Mouse (Mus musculus) limb, embryonic 13.5 days (tissue): ENCODE results near the gene Slc35d1. TPM values are rescaled to one million over a fixed set of nuclear protein-coding genes. Genes with fewer than 3 reads are reported as not detected.

Experiments used
- ATAC-seq: fragments of 200-750 bp; cut with Nextera tagmentation; 2 replicates; pipeline ENCODE4 v1.8.0; 2017; ENCODE audit warnings: low read depth, moderate number of reproducible peaks, moderate TSS enrichment; ENCODE audit not compliant: low FRiP score
- H3K27ac ChIP-seq: fragments of 300-500 bp; sonication (generic); 2 replicates; pipeline ENCODE4 v1.5.1; 2015; ENCODE audit warnings: inconsistent platforms, mild to moderate bottlenecking, moderate library complexity
- H3K27me3 ChIP-seq: fragments of 300-500 bp; sonication (generic); 2 replicates; pipeline ENCODE4 v1.6.1; 2015; ENCODE audit warnings: mild to moderate bottlenecking, inconsistent platforms
- H3K36me3 ChIP-seq: fragments of 300-500 bp; sonication (generic); 2 replicates; pipeline ENCODE4 v1.6.1; 2015; ENCODE audit warnings: inconsistent platforms, mild to moderate bottlenecking, moderate library complexity
- H3K4me1 ChIP-seq: fragments of 300-500 bp; sonication (generic); 2 replicates; pipeline ENCODE4 v1.6.1; 2015; ENCODE audit warnings: inconsistent platforms
- H3K4me2 ChIP-seq: fragments of 300-500 bp; sonication (generic); replicated peaks from 2 replicates; pipeline ENCODE4 v1.6.1; 2015; ENCODE audit warnings: inconsistent platforms, mild to moderate bottlenecking, moderate library complexity
- H3K4me3 ChIP-seq: fragments of 300-500 bp; sonication (generic); 2 replicates; pipeline ENCODE4 v1.5.1; 2015; ENCODE audit warnings: moderate library complexity, mild to moderate bottlenecking, inconsistent platforms
- H3K9ac ChIP-seq: fragments of 300-500 bp; sonication (generic); 2 replicates; pipeline ENCODE4 v1.6.1; 2015; ENCODE audit warnings: mild to moderate bottlenecking, inconsistent platforms
- H3K9me3 ChIP-seq: fragments of 300-500 bp; sonication (generic); 2 replicates; pipeline ENCODE4 v1.6.1; 2016; ENCODE audit warnings: inconsistent platforms
- WGBS: fragments of 180-500 bp; shearing (Covaris S2); methylation state at CpG from one replicate; pipeline ENCODE4 v1.1.7; 2015; 5-methylcytosine and 5-hydroxymethylcytosine counted together
- polyA plus RNA-seq: library from polyadenylated mRNA; unstranded; fragments of >200 nt; fragmentation: Nextera tagmentation; extraction: Ambion mirVana; gene quantifications from 2 replicates; pipeline ENCODE4 v1.2.1, GENCODE M21; 2015

The Slc35d1 gene
- polyA plus RNA-seq, 1 experiment from 2014 or later, result 14.7 TPM

GRCm38 (mm10) chr4:103216046-103216445 is 1.1 kb upstream of the Slc35d1 start:
- Histone ChIP-seq H3K9ac (no peak overlapping the region), H3K27ac (0 out of 2 replicates have a peak overlapping the region, but pooled peaks have one; percentile 99), H3K4me3 (no peak overlapping the region), H3K27me3 (no peaks in the 10 kb centered on the region), H3K36me3 (peaks cover 2% of the 10 kb centered on the region; the same call in 1 of the 2 replicates), H3K4me1 (peaks cover 47% of the 10 kb centered on the region), H3K4me2 (peak overlapping the region; percentile 76; the same call in 1 of the 2 replicates), H3K9me3 (no peaks in the 10 kb centered on the region)
- ATAC-seq, result no peak
- WGBS, result 85% methylated on average over 6 of the region's 6 CpGs

GRCm38 (mm10) chr4:103214498-103214924 is 453 bp downstream of the Slc35d1 start:
- H3K27ac ChIP-seq, result peak overlapping the region; percentile 99
- peak overlapping the region; percentile 93 for H3K4me3 ChIP-seq
- H3K9me3 ChIP-seq, result no peaks in the 10 kb centered on the region
- WGBS, result under 1% methylated on average over 48 of the region's 48 CpGs
- H3K4me1 ChIP-seq, result peaks cover 41% of the 10 kb centered on the region
- H3K36me3 ChIP-seq, result peaks cover 15% of the 10 kb centered on the region
- H3K4me2 ChIP-seq, result peak overlapping the region; percentile 76
- no peaks in the 10 kb centered on the region for H3K27me3 ChIP-seq
- ATAC-seq, result peak; percentile 69
- H3K9ac ChIP-seq, result peak overlapping the region; percentile 99

- H3K4me1 ChIP-seq, result peaks cover 37% of the 10 kb centered on the region
- H3K27me3 ChIP-seq, result no peaks in the 10 kb centered on the region
- H3K4me2 ChIP-seq, result peak overlapping the region; percentile 76
- H3K9ac ChIP-seq, result peak overlapping the region; percentile 99
- 0 out of 2 replicates have a peak, but pooled peaks have one; percentile 6 for ATAC-seq
- no peaks in the 10 kb centered on the region for H3K9me3 ChIP-seq
- peaks cover 21% of the 10 kb centered on the region for H3K36me3 ChIP-seq
- H3K27ac ChIP-seq, result peak overlapping the region; percentile 99
- peak overlapping the region; percentile 93 for H3K4me3 ChIP-seq
- 3% methylated on average over 30 of the region's 30 CpGs for WGBS
These were observed 986 bp downstream of the Slc35d1 start for GRCm38 (mm10) chr4:103213859-103214497.

GRCm38 (mm10) chr4:103208553-103208952 is 6.4 kb downstream of the Slc35d1 start:
- Histone ChIP-seq H3K4me2 (no peak overlapping the region), H3K27me3 (no peaks in the 10 kb centered on the region), H3K9me3 (no peaks in the 10 kb centered on the region), H3K4me3 (no peak overlapping the region), H3K4me1 (peaks cover 15% of the 10 kb centered on the region), H3K36me3 (peaks cover 68% of the 10 kb centered on the region), H3K27ac (no peak overlapping the region), H3K9ac (no peak overlapping the region)
- 88% methylated on average over 1 of the region's 1 CpGs for WGBS
- ATAC-seq, result no peak

GRCm38 (mm10) chr4:103203646-103204045 is 11.3 kb downstream of the Slc35d1 start:
- WGBS, result 91% methylated on average over 2 of the region's 2 CpGs

GRCm38 (mm10) chr4:103200046-103200445 is 14.9 kb downstream of the Slc35d1 start:
- 91% methylated on average over 1 of the region's 1 CpGs for WGBS
- Histone ChIP-seq H3K4me1 (no peaks in the 10 kb centered on the region), H3K9ac (no peak overlapping the region), H3K4me2 (no peak overlapping the region), H3K27me3 (no peaks in the 10 kb centered on the region), H3K27ac (no peak overlapping the region), H3K36me3 (peaks cover 70% of the 10 kb centered on the region), H3K9me3 (no peaks in the 10 kb centered on the region), H3K4me3 (no peak overlapping the region)
- ATAC-seq, result no peak

More at GRCm38 (mm10) chr4:103203646-103204045, 11.3 kb downstream of the Slc35d1 start:
- H3K9me3 ChIP-seq, result no peaks in the 10 kb centered on the region
- H3K4me2 ChIP-seq, result no peak overlapping the region
- no peaks in the 10 kb centered on the region for H3K4me1 ChIP-seq
- H3K27me3 ChIP-seq, result no peaks in the 10 kb centered on the region
- H3K9ac ChIP-seq, result no peak overlapping the region
- H3K27ac ChIP-seq, result no peak overlapping the region
- peaks cover 82% of the 10 kb centered on the region for H3K36me3 ChIP-seq
- no peak overlapping the region for H3K4me3 ChIP-seq
- ATAC-seq, result no peak

- Histone ChIP-seq H3K9ac (no peak overlapping the region), H3K27me3 (no peaks in the 10 kb centered on the region), H3K9me3 (no peaks in the 10 kb centered on the region), H3K4me2 (no peak overlapping the region), H3K4me3 (no peak overlapping the region), H3K27ac (no peak overlapping the region), H3K36me3 (peaks cover 66% of the 10 kb centered on the region), H3K4me1 (no peaks in the 10 kb centered on the region)
- WGBS, result 52% methylated on average over 4 of the region's 4 CpGs
- no peak for ATAC-seq
These were observed 15.9 kb downstream of the Slc35d1 start for GRCm38 (mm10) chr4:103199086-103199485.

- WGBS, result 86% methylated on average over 8 of the region's 8 CpGs
These were observed 17.6 kb downstream of the Slc35d1 start for GRCm38 (mm10) chr4:103197401-103197800.

GRCm38 (mm10) chr4:103192421-103192820 is 22.5 kb downstream of the Slc35d1 start:
- Histone ChIP-seq H3K27ac (no peak overlapping the region), H3K27me3 (no peaks in the 10 kb centered on the region), H3K4me3 (no peak overlapping the region), H3K4me2 (no peak overlapping the region), H3K4me1 (no peaks in the 10 kb centered on the region), H3K9ac (no peak overlapping the region), H3K9me3 (no peaks in the 10 kb centered on the region), H3K36me3 (peaks cover 86% of the 10 kb centered on the region)
- 86% methylated on average over 2 of the region's 2 CpGs for WGBS
- ATAC-seq, result no peak

More at GRCm38 (mm10) chr4:103197401-103197800, 17.6 kb downstream of the Slc35d1 start:
- H3K9me3 ChIP-seq, result no peaks in the 10 kb centered on the region
- no peaks in the 10 kb centered on the region for H3K27me3 ChIP-seq
- H3K9ac ChIP-seq, result no peak overlapping the region
- no peak overlapping the region for H3K4me3 ChIP-seq
- H3K27ac ChIP-seq, result no peak overlapping the region
- no peaks in the 10 kb centered on the region for H3K4me1 ChIP-seq
- peaks cover 74% of the 10 kb centered on the region for H3K36me3 ChIP-seq
- no peak overlapping the region for H3K4me2 ChIP-seq
- no peak for ATAC-seq

- no peak overlapping the region for H3K4me2 ChIP-seq
- H3K9ac ChIP-seq, result no peak overlapping the region
- ATAC-seq, result no peak
- peaks cover 87% of the 10 kb centered on the region for H3K36me3 ChIP-seq
- H3K9me3 ChIP-seq, result no peaks in the 10 kb centered on the region
- WGBS, result 83% methylated on average over 8 of the region's 8 CpGs
- no peak overlapping the region for H3K4me3 ChIP-seq
- H3K4me1 ChIP-seq, result no peaks in the 10 kb centered on the region
- H3K27me3 ChIP-seq, result no peaks in the 10 kb centered on the region
- H3K27ac ChIP-seq, result no peak overlapping the region
These were observed 26.0 kb downstream of the Slc35d1 start for GRCm38 (mm10) chr4:103188786-103189640.

GRCm38 (mm10) chr4:103180300-103180888 is 34.6 kb downstream of the Slc35d1 start:
- WGBS, result 75% methylated on average over 8 of the region's 8 CpGs
- no peak for ATAC-seq
- Histone ChIP-seq H3K27me3 (no peaks in the 10 kb centered on the region), H3K9me3 (no peaks in the 10 kb centered on the region), H3K4me2 (no peak overlapping the region), H3K9ac (no peak overlapping the region), H3K4me3 (no peak overlapping the region), H3K36me3 (peaks cover 77% of the 10 kb centered on the region), H3K4me1 (peaks cover 12% of the 10 kb centered on the region), H3K27ac (no peak overlapping the region)

- Histone ChIP-seq H3K27ac (no peak overlapping the region), H3K27me3 (no peaks in the 10 kb centered on the region), H3K4me3 (no peak overlapping the region), H3K36me3 (peaks cover 79% of the 10 kb centered on the region), H3K9ac (no peak overlapping the region), H3K4me1 (peaks cover 12% of the 10 kb centered on the region), H3K9me3 (no peaks in the 10 kb centered on the region), H3K4me2 (no peak overlapping the region)
- 55% methylated on average over 3 of the region's 3 CpGs for WGBS
- ATAC-seq, result no peak
These were observed 35.4 kb downstream of the Slc35d1 start for GRCm38 (mm10) chr4:103179581-103179980.
